Mouse (Mus musculus) left cerebral cortex, adult 11 months (tissue): ENCODE measurements around the gene Rfpl4.
A peak's percentile ranks its signal among the peaks of the same experiment; 100 is the strongest.
"Not testable (repeated sequence)": the region's sequence is repeated elsewhere in the genome, so short reads cannot be mapped to it uniquely, and the experiment has no call there.

Experiments used
- DNase-seq: peaks from one replicate; pipeline ENCODE4 v3.0.0; 2022; ENCODE audit warnings: low spot score

Gene Rfpl4

GRCm38 (mm10) chr7:5116850-5117249, at the start of gene Rfpl4:
Gene Rfpl4, minus strand, starts transcription at chr7:5116950.
- no peak for DNase-seq

GRCm38 (mm10) chr7:5149570-5149969, 32.8 kb upstream of the Rfpl4 start, which contains the start of gene Vmn1r55:
Gene Vmn1r55, minus strand, starts transcription at chr7:5149670.
- DNase-seq = not testable (repeated sequence)

GRCm38 (mm10) chr7:5125549-5126406, 9.0 kb upstream of the Rfpl4 start, which contains the start of gene Rasl2-9:
Gene Rasl2-9, minus strand, starts transcription at chr7:5125950.
- DNase-seq = peak; percentile 36

- DNase-seq = no peak
These were observed 8.3 kb upstream of the Rfpl4 start for GRCm38 (mm10) chr7:5125078-5125477.

- DNase-seq = no peak
These were observed 4.0 kb downstream of the Rfpl4 start for GRCm38 (mm10) chr7:5112701-5113100.

GRCm38 (mm10) chr7:5109301-5109700, 7.4 kb downstream of the Rfpl4 start:
- DNase-seq = no peak

GRCm38 (mm10) chr7:5108272-5108671, 8.5 kb downstream of the Rfpl4 start:
- DNase-seq = no peak

GRCm38 (mm10) chr7:5102564-5102963, 14.2 kb downstream of the Rfpl4 start:
- no peak for DNase-seq

GRCm38 (mm10) chr7:5101066-5101663, 15.6 kb downstream of the Rfpl4 start:
- DNase-seq = no peak

GRCm38 (mm10) chr7:5099796-5100195, 17.0 kb downstream of the Rfpl4 start:
- no peak for DNase-seq

GRCm38 (mm10) chr7:5098769-5099168, 18.0 kb downstream of the Rfpl4 start:
- DNase-seq = no peak

GRCm38 (mm10) chr7:5092831-5093510, 23.8 kb downstream of the Rfpl4 start:
- DNase-seq = no peak

GRCm38 (mm10) chr7:5092381-5092780, 24.4 kb downstream of the Rfpl4 start:
- no peak for DNase-seq

- DNase-seq = no peak
These were observed 25.6 kb downstream of the Rfpl4 start for GRCm38 (mm10) chr7:5091008-5091728.

GRCm38 (mm10) chr7:5089853-5090252, 26.9 kb downstream of the Rfpl4 start:
- DNase-seq = no peak

GRCm38 (mm10) chr7:5087886-5088285, 28.9 kb downstream of the Rfpl4 start:
- no peak for DNase-seq

GRCm38 (mm10) chr7:5086921-5087440, 29.8 kb downstream of the Rfpl4 start:
- DNase-seq = no peak

GRCm38 (mm10) chr7:5085512-5085911, 31.2 kb downstream of the Rfpl4 start:
- DNase-seq = no peak

- no peak for DNase-seq
These were observed 33.2 kb downstream of the Rfpl4 start for GRCm38 (mm10) chr7:5083325-5084105.

- DNase-seq = no peak
These were observed 34.8 kb downstream of the Rfpl4 start for GRCm38 (mm10) chr7:5081939-5082338.

GRCm38 (mm10) chr7:5081241-5081640, 35.5 kb downstream of the Rfpl4 start:
- DNase-seq = no peak
